Comparison of ENCODE assay signal across 8 mouse cellular contexts in the genomic region with DNA sequence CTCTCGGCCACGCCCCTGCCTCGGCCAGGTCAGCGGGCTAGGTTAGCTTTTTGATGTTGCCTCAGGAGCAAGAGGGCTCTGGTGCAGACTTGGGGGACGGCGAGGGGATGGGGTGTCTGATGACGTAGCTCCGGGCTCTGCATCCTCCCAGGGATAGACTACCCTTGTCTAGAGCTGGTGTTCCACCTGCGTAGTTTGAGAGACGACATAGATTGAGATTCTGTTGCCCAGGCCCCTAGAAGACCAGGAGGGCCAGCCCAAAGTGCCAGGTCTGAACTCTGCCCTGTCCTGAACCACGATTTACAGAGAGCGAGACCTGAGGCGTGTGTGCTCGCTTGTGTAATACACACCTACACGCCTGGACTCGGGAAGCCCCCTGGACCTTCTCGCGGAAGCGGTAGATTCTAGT. TPM values are rescaled to one million over a fixed set of nuclear protein-coding genes. Genes with fewer than 3 reads are reported as not detected.
A peak's percentile ranks its signal among the peaks of the same experiment; 100 is the strongest.
DNase-seq lines count a peak whose midpoint lies in the region; ATAC-seq and TF ChIP-seq lines count a peak whose summit lies in the region.

No protein-coding gene starts in this region.

- WGBS in kidney, postnatal 0 days, result 5% methylated on average over 19 of the region's 19 CpGs
- WGBS in embryonic facial prominence, embryonic 10.5 days, result 3% methylated on average over 19 of the region's 19 CpGs
- WGBS in hindbrain, postnatal 0 days, result 3% methylated on average over 19 of the region's 19 CpGs

- no peaks in the 10 kb centered on the region for H3K27me3 ChIP-seq in kidney, postnatal 0 days (ENCODE audit: insufficient read depth, low read length)
- H3K27me3 ChIP-seq in embryonic facial prominence, embryonic 10.5 days (replicated peaks; ENCODE audit: low read depth, poor library complexity, severe bottlenecking), result no peaks in the 10 kb centered on the region
- no peaks in the 10 kb centered on the region for H3K27me3 ChIP-seq in hindbrain, postnatal 0 days (ENCODE audit: insufficient read depth, low read length)

- H3K4me1 ChIP-seq in kidney, postnatal 0 days (replicated peaks; ENCODE audit: insufficient read depth, low read length), result no peaks in the 10 kb centered on the region
- H3K4me1 ChIP-seq in embryonic facial prominence, embryonic 10.5 days, result peaks cover 14% of the 10 kb centered on the region; the same call in 1 of the 2 replicates
- H3K4me1 ChIP-seq in hindbrain, postnatal 0 days (ENCODE audit: insufficient read depth, low read length), result 0 out of 2 replicates have a peak, but pooled peaks cover 7% of the 10 kb centered on the region

- H3K36me3 ChIP-seq in kidney, postnatal 0 days (ENCODE audit: insufficient read depth, low read length), result no peaks in the 10 kb centered on the region
- no peaks in the 10 kb centered on the region for H3K36me3 ChIP-seq in embryonic facial prominence, embryonic 10.5 days (replicated peaks)
- no peaks in the 10 kb centered on the region for H3K36me3 ChIP-seq in hindbrain, postnatal 0 days (ENCODE audit: insufficient read depth, low read length)

- peak overlapping the region; percentile 92 for H3K4me3 ChIP-seq in kidney, postnatal 0 days (replicated peaks; ENCODE audit: low read depth, low read length)
- H3K4me3 ChIP-seq in embryonic facial prominence, embryonic 10.5 days, result peak overlapping the region; percentile 88
- peak overlapping the region; percentile 95 for H3K4me3 ChIP-seq in hindbrain, postnatal 0 days (ENCODE audit: low read length)

- H3K4me2 ChIP-seq in kidney, postnatal 0 days (ENCODE audit: low read length), result peak overlapping the region; percentile 82
- peak overlapping the region; percentile 85 for H3K4me2 ChIP-seq in hindbrain, postnatal 0 days (ENCODE audit: low read depth, low read length)

- TF ChIP-seq CTCF in kidney, postnatal 0 days (IDR thresholded peaks at IDR 0.05; ENCODE audit: low read depth), result no peak
- no peak for TF ChIP-seq CTCF in hindbrain, postnatal 0 days (IDR thresholded peaks at IDR 0.05; ENCODE audit: low read depth)

- H3K27ac ChIP-seq in kidney, postnatal 0 days, result no peak overlapping the region
- H3K27ac ChIP-seq in embryonic facial prominence, embryonic 10.5 days (replicated peaks), result peak overlapping the region; percentile 94
- H3K27ac ChIP-seq in hindbrain, postnatal 0 days, result no peak overlapping the region

- DNase-seq in kidney, postnatal 0 days (ENCODE audit: low spot score), result no peak
- DNase-seq in kidney, adult 11 months, result no peak
- DNase-seq in embryonic facial prominence, embryonic 10.5 days (ENCODE audit: low spot score), result no peak
- DNase-seq in hindbrain, postnatal 0 days (ENCODE audit: low spot score), result peak; percentile 10
- DNase-seq in layer of hippocampus, adult 9-10 months (ENCODE audit: low spot score), result no peak
- no peak for DNase-seq in frontal cortex, adult 2 months (ENCODE audit: extremely low spot score in 1 of 2, low spot score in 1 of 2)

- peak overlapping the region; percentile 19; the same call in 1 of the 2 replicates for H3K9ac ChIP-seq in kidney, postnatal 0 days (ENCODE audit: low read depth, low read length)
- H3K9ac ChIP-seq in hindbrain, postnatal 0 days (replicated peaks; ENCODE audit: low read length), result peak overlapping the region; percentile 56

- no peaks in the 10 kb centered on the region for H3K9me3 ChIP-seq in kidney, postnatal 0 days (replicated peaks; ENCODE audit: low read length)
- H3K9me3 ChIP-seq in embryonic facial prominence, embryonic 10.5 days, result no peaks in the 10 kb centered on the region
- no peaks in the 10 kb centered on the region for H3K9me3 ChIP-seq in hindbrain, postnatal 0 days (ENCODE audit: low read length)

- ATAC-seq in kidney, postnatal 0 days (replicated peaks; ENCODE audit: low FRiP score, low read depth), result no peak
- ATAC-seq in hindbrain, postnatal 0 days, result no peak
- peak; percentile 12; the same call in 1 of the 2 replicates for ATAC-seq in monocyte, adult 5-6 weeks (replicated peaks; ENCODE audit: insufficient number of reproducible peaks, low FRiP score, low TSS enrichment, poor library complexity, severe bottlenecking)
- ATAC-seq in cerebellum, adult (ENCODE audit: insufficient number of reproducible peaks, low FRiP score, low TSS enrichment), result no peak; the same call in 1 of the 2 replicates

RNA-seq across cellular contexts. Expression of gene Zfand6, which starts 0.3 kb away (rescaled TPM):
- 185 and 198 TPM in 2 replicates for polyA plus RNA-seq in kidney, postnatal 0 days (2015; fragmentation: Nextera tagmentation; extraction: Ambion mirVana)
- polyA plus RNA-seq in embryonic facial prominence, embryonic 10.5 days (2016; fragmentation: Nextera tagmentation; extraction: Ambion mirVana), result 158 and 162 TPM in 2 replicates
- 82.5 and 104 TPM in 2 replicates for total RNA-seq in hindbrain, postnatal 0 days (2014; rRNA removed)
- polyA plus RNA-seq in hindbrain, postnatal 0 days (2015; fragmentation: Nextera tagmentation; extraction: Ambion mirVana), result 141 and 152 TPM in 2 replicates
- total RNA-seq in monocyte, adult 5-6 weeks (2017), result 176 to 191 TPM (median 189 TPM) in 3 replicates
- polyA plus RNA-seq in frontal cortex, adult 2 months (2012; rRNA removed), result 83.8 and 111 TPM in 2 replicates
